In genomic region chr10:79765228-79765745, GRCm38 (mm10) we compare ENCODE assay signal across 1 mouse cellular context.
TF ChIP-seq lines count a peak whose summit lies in the region.

No protein-coding gene starts in this region.

TF ChIP-seq in CH12.LX, 34 proteins besides CTCF, POLR2A, EP300 and RAD21 (continued from another document):
- TF ChIP-seq ZC3H11A (IDR thresholded peaks at IDR 0.05; ENCODE audit: low read depth, low read length) (no peak), MAX (IDR thresholded peaks at IDR 0.05; ENCODE audit: low read length) (no peak), MEF2A (IDR thresholded peaks at IDR 0.05; ENCODE audit: borderline replicate concordance, low read depth, low read length) (no peak), UBTF (IDR thresholded peaks at IDR 0.05; ENCODE audit: low read depth, low read length) (no peak), MXI1 (IDR thresholded peaks at IDR 0.05; ENCODE audit: low read depth, low read length) (no peak), SIN3A (IDR thresholded peaks at IDR 0.05; ENCODE audit: low read length) (no peak), MAZ (IDR thresholded peaks at IDR 0.05; ENCODE audit: low read depth, low read length) (no peak), TCF12 (IDR thresholded peaks at IDR 0.05; ENCODE audit: low read depth, low read length) (no peak), KAT2A (IDR thresholded peaks at IDR 0.05; ENCODE audit: insufficient replicate concordance, low read length) (no peak), POLR2AphosphoS2 (IDR thresholded peaks at IDR 0.05; ENCODE audit: low read depth, low read length) (no peak), MAFK (IDR thresholded peaks at IDR 0.05; ENCODE audit: insufficient replicate concordance, low read length) (no peak)
